Mouse (Mus musculus) liver, adult 2 months (tissue): ENCODE measurements around the gene Reep3. TPM values are rescaled to one million over a fixed set of nuclear protein-coding genes. Genes with fewer than 3 reads are reported as not detected.
A peak's percentile ranks its signal among the peaks of the same experiment; 100 is the strongest.

Experiments
- DNase-seq: peaks from one replicate; pipeline ENCODE4 v3.0.0-alpha.2; 2011; ENCODE audit warnings: low read depth, low spot score; ENCODE audit errors: extremely low read depth
- H3K27ac ChIP-seq: fragments of 200-500 bp; replicated peaks from 2 replicates; pipeline ENCODE4 v1.5.1; 2012; ENCODE audit warnings: low read depth, mild to moderate bottlenecking, control low read depth, inconsistent platforms, low read length; ENCODE audit not compliant: insufficient read depth
- H3K27me3 ChIP-seq: fragments of 200-500 bp; 2 replicates; pipeline ENCODE4 v1.6.1; 2012; ENCODE audit warnings: mild to moderate bottlenecking, moderate library complexity, low read length, inconsistent platforms; ENCODE audit not compliant: control insufficient read depth, insufficient read depth
- H3K36me3 ChIP-seq: fragments of 200-500 bp; 2 replicates; pipeline ENCODE4 v1.6.1; 2012; ENCODE audit warnings: low read length, inconsistent platforms; ENCODE audit not compliant: control insufficient read depth, insufficient read depth
- H3K4me1 ChIP-seq: fragments of 200-500 bp; 2 replicates; pipeline ENCODE4 v1.6.1; 2011; ENCODE audit warnings: low read length; ENCODE audit not compliant: control insufficient read depth, insufficient read depth
- H3K4me3 ChIP-seq: fragments of 200-500 bp; 2 replicates; pipeline ENCODE4 v1.5.1; 2011; ENCODE audit warnings: low read depth, mild to moderate bottlenecking, control low read depth, low read length, moderate library complexity; ENCODE audit not compliant: insufficient read depth
- H3K79me2 ChIP-seq: fragments of 200-500 bp; 2 replicates; pipeline ENCODE4 v1.6.1; 2012; ENCODE audit warnings: inconsistent platforms, mild to moderate bottlenecking, low read length, moderate library complexity; ENCODE audit not compliant: control insufficient read depth, insufficient read depth
- H3K9ac ChIP-seq: fragments of 200-500 bp; 2 replicates; pipeline ENCODE4 v1.6.1; 2012; ENCODE audit warnings: low read depth, mild to moderate bottlenecking, control low read depth, inconsistent platforms, low read length
- CTCF ChIP-seq: fragments of 200-500 bp; IDR thresholded peaks from 2 replicates; pipeline ENCODE4 v1.5.1; 2011; ENCODE audit warnings: low read depth, low read length, control low read depth
- POLR2A ChIP-seq: fragments of 200-500 bp; IDR thresholded peaks from 2 replicates; pipeline ENCODE4 v1.6.1; 2011; ENCODE audit warnings: low read length, control low read depth; ENCODE audit not compliant: insufficient read depth; ENCODE audit errors: extremely low read depth
- WGBS: fragments of 180-500 bp; shearing (Covaris S2); methylation state at CpG from one replicate; pipeline ENCODE4 v1.1.7; 2018; 5-methylcytosine and 5-hydroxymethylcytosine counted together
- polyA plus RNA-seq: library from polyadenylated mRNA; depleted of rRNA; stranded (reverse); fragments of >200 nt; gene quantifications from 2 replicates; pipeline ENCODE4 v1.2.3, GENCODE M21; 2012
- total RNA-seq: library from RNA; depleted of rRNA; stranded (reverse); fragments of >200 nt; gene quantifications from 2 replicates; pipeline ENCODE4 v1.2.3, GENCODE M21; 2014

Gene Reep3
- total and polyA plus RNA-seq, 2 experiments: 21.6 to 36.1 TPM

DNA sequence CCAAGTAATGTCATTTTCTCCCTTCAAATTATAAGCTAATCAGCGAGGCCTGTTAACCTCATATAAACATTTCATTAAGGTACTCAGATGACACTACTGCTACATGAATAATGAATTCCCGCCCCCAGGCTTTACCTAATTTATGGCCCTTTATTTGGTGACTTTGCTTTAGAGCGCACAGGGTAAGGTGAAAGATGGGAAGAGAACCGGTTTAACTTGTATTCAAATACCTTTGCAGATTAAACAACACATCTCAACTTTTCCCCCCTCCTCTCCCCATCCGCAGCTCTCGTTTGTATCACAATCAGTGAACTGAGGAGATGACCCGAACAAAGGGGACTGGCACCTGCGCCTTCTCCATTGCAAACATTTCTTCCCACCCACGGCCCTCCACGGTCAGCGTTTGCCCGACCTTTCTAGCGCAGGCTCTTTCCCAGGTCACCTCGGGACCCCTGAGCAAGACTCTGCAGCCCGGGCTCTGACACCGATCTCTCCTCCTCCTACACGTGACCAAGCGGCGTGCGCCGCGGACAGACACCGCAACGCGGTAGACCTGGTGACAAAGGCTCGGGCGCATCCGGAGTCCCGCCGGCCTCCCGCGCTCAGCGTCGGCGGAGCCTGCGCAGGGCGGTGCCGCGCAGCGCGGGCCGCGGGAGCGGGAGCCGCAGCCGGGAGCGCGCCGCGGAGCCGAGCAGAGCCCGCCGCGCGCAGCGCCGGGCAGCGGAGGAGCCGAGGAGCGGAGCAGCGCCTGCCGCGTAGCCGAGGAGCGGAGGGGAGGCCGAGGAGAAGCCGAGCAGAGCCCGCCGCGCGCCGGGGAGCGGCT lies 736 bp downstream of the Reep3 start, which contains the start of gene Jmjd1c:
Gene Jmjd1c, plus strand, starts transcription at position 328 of the 823 bp plus-strand sequence.
- Histone ChIP-seq H3K9ac (peak within 1 kb of the TSS; percentile 100), H3K79me2 (peaks cover 55% of the 10 kb centered on the region), H3K27me3 (no peaks in the 10 kb centered on the region), H3K36me3 (no peaks in the 10 kb centered on the region), H3K27ac (peak within 1 kb of the TSS; percentile 99), H3K4me3 (peak within 1 kb of the TSS; percentile 73), H3K4me1 (peaks cover 33% of the 10 kb centered on the region)
- TF ChIP-seq CTCF: no peak
- TF ChIP-seq POLR2A: peak; percentile 40; the same call in 1 of the 2 replicates
- peak; percentile 65 for DNase-seq
- 2% methylated on average over 71 of the region's 73 CpGs for WGBS

DNA sequence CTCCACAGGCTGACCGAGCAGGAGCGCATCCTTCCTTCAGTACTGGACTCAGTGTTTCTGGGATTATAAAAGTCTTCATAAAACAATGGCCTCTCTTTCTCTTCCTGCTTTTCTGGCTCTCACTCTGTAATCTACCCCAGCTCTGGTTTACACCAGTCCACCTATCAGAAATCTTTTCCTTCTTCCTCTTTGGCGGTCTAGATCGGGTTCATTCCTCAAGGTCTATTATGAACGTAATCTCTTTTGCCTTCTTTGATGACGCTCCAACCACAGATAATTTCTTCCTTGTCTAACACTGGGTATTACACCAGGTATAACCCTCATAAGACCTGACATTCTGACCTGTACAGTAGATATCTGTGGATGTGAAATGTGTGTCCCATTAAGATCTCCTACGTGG lies 1.8 kb downstream of the Reep3 start:
- H3K79me2 ChIP-seq: peaks cover 58% of the 10 kb centered on the region
- DNase-seq: no peak
- TF ChIP-seq CTCF (no peak), POLR2A (no peak)
- no peak overlapping the region for H3K9ac ChIP-seq
- WGBS: 79% methylated on average over 7 of the region's 7 CpGs
- H3K27me3 ChIP-seq: no peaks in the 10 kb centered on the region
- no peak overlapping the region for H3K4me3 ChIP-seq
- H3K4me1 ChIP-seq: peaks cover 26% of the 10 kb centered on the region
- no peak overlapping the region for H3K27ac ChIP-seq
- no peaks in the 10 kb centered on the region for H3K36me3 ChIP-seq

DNA sequence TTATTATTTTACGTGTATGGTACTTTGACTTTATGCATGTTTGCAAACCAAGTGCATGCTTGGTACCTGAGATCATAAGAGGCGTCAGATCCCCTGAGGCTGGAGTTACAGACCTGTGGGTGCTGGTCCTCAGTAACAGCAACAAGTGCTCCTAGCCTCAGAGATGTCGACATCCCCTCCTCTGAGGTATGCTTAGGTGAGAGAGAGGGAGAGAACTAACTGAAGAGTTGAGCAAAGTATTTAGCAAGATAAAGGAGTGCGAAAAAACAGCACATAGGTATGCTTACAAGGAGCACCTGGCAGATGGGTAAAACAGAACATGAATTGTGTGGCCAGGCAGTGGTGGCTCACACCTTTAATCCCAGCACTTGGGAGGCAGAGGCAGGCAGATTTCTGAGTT lies 6.1 kb downstream of the Reep3 start:
- peaks cover 47% of the 10 kb centered on the region; the same call in 1 of the 2 replicates for H3K79me2 ChIP-seq
- H3K4me3 ChIP-seq: no peak overlapping the region
- TF ChIP-seq CTCF (no peak), POLR2A (no peak)
- no peak overlapping the region for H3K27ac ChIP-seq
- H3K27me3 ChIP-seq: no peaks in the 10 kb centered on the region
- no peak overlapping the region for H3K9ac ChIP-seq
- WGBS: 94% methylated on average over 4 of the region's 4 CpGs
- H3K36me3 ChIP-seq: no peaks in the 10 kb centered on the region
- no peak for DNase-seq
- peaks cover 26% of the 10 kb centered on the region for H3K4me1 ChIP-seq

DNA sequence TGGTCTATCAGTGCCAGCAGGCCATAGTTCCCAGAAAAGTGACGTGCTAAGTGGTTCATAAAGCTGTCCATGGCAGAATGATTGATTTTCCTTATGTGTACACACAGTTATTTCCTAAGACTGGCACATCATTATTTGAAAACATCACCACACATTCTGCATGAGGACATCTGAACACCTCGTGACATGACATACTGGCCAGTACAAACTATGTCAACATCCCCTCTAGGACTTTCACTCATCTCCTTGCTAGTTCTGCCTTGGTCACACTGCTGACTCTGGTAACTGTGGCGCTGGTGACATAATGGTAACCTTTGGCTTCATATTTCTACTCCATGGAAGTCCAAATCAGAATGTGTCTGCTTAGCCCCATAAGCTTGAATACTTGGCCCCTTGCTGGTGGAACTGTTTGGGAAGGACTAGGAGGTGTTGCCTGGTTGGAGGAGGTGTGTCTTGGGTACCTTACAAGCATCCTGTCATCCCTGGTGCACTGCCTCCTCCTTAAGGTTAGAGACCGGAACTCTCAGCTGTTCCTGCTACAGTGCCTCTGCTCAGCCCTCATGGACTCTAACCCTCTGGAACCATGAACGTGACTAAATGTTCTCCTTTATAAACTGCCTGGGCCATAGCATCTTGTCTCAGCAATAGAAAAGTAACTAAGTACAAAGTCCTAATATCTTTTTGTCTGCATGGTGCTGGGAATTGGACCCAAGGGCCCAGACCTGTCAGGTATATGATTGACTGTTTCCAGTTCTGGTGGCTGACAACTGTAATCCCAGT lies 9.1 kb downstream of the Reep3 start:
- Histone ChIP-seq H3K9ac (peak overlapping the region; percentile 9; the same call in 1 of the 2 replicates), H3K4me1 (peaks cover 28% of the 10 kb centered on the region), H3K36me3 (no peaks in the 10 kb centered on the region), H3K79me2 (peaks cover 34% of the 10 kb centered on the region; the same call in 1 of the 2 replicates), H3K27me3 (no peaks in the 10 kb centered on the region), H3K4me3 (no peak overlapping the region), H3K27ac (peak overlapping the region; percentile 99)
- TF ChIP-seq POLR2A: no peak
- WGBS: 36% methylated on average over 5 of the region's 5 CpGs
- peak; percentile 100 for DNase-seq

DNA sequence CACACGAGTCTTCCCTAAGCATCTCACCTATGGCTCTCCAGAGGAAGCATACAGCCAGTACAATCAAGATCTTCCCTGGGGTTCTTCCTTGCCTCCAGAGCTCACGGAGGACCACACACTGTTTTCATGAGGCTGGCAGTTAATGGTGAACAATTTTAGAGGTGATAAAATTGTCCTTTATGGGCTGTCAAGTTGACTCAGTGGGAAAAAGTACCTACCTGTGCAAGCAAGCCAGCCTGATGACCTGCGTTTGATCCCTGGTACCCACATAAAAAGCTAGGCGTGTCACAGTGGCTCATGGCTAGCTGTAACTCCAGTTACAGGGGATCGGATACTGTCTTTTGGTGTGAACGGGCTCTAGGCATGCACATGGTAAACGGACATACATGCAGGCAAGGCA lies 10.8 kb downstream of the Reep3 start:
- H3K27me3 ChIP-seq: no peaks in the 10 kb centered on the region
- no peaks in the 10 kb centered on the region for H3K36me3 ChIP-seq
- peaks cover 38% of the 10 kb centered on the region; the same call in 1 of the 2 replicates for H3K79me2 ChIP-seq
- DNase-seq: no peak
- TF ChIP-seq CTCF: no peak
- H3K27ac ChIP-seq: no peak overlapping the region
- no peak overlapping the region for H3K9ac ChIP-seq
- peaks cover 23% of the 10 kb centered on the region for H3K4me1 ChIP-seq
- 93% methylated on average over 7 of the region's 7 CpGs for WGBS
- H3K4me3 ChIP-seq: no peak overlapping the region

DNA sequence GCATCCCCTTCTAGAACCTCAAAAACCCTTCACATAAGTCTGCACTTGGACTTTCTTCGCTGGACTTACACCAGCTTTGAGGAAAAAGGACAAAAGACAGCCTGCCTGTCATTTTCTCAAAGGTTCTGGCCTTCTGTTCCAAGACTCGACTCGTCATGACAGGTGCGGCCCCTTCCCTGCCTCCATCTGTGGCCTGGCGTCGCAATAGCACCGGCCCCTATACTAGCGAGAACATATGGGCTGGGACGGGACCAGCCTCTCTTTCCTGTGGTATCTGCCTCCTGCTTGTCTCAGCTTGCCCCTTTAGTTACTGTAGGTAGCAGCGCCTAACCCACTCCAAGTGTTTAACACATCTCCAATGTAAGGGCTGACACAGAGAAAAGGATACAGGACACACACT lies 11.6 kb downstream of the Reep3 start:
- Histone ChIP-seq H3K27me3 (no peaks in the 10 kb centered on the region), H3K9ac (no peak overlapping the region), H3K79me2 (peaks cover 37% of the 10 kb centered on the region; the same call in 1 of the 2 replicates), H3K36me3 (no peaks in the 10 kb centered on the region), H3K4me3 (no peak overlapping the region), H3K27ac (no peak overlapping the region), H3K4me1 (peaks cover 23% of the 10 kb centered on the region)
- 97% methylated on average over 10 of the region's 10 CpGs for WGBS
- DNase-seq: no peak
- no peak for TF ChIP-seq POLR2A
- no peak for TF ChIP-seq CTCF
